Mouse (Mus musculus) liver, embryonic 16.5 days (tissue): ENCODE measurements around the gene Dok5. TPM values are rescaled to one million over a fixed set of nuclear protein-coding genes. Genes with fewer than 3 reads are reported as not detected.

ENCODE experiments used
- ATAC-seq: fragments of 200-750 bp; cut with Nextera tagmentation; 2 replicates; pipeline ENCODE4 v1.8.0; 2017; ENCODE audit warnings: low read depth, mild to moderate bottlenecking, moderate number of reproducible peaks, moderate library complexity
- H3K27ac ChIP-seq: fragments of 300-500 bp; sonication (generic); 2 replicates; pipeline ENCODE4 v1.5.1; 2014; ENCODE audit warnings: mild to moderate bottlenecking, low read length
- H3K27me3 ChIP-seq: fragments of 300-500 bp; sonication (generic); 2 replicates; pipeline ENCODE4 v1.6.1; 2014; ENCODE audit warnings: low read depth, low read length, mixed read lengths; ENCODE audit not compliant: control insufficient read depth, insufficient read depth
- H3K36me3 ChIP-seq: fragments of 300-500 bp; sonication (generic); 2 replicates; pipeline ENCODE4 v1.6.1; 2014; ENCODE audit warnings: mild to moderate bottlenecking; ENCODE audit not compliant: control insufficient read depth, insufficient read depth
- H3K4me1 ChIP-seq: fragments of 300-500 bp; sonication (generic); 2 replicates; pipeline ENCODE4 v1.6.1; 2014; ENCODE audit warnings: low read depth, low read length, mixed read lengths; ENCODE audit not compliant: control insufficient read depth
- H3K4me2 ChIP-seq: fragments of 300-500 bp; sonication (generic); 2 replicates; pipeline ENCODE4 v1.6.1; 2014; ENCODE audit warnings: low read depth, low read length, mixed read lengths
- H3K4me3 ChIP-seq: fragments of 300-500 bp; sonication (generic); 2 replicates; pipeline ENCODE4 v1.5.1; 2014; ENCODE audit warnings: low read depth, mild to moderate bottlenecking, low read length
- H3K9ac ChIP-seq: fragments of 300-500 bp; sonication (generic); 2 replicates; pipeline ENCODE4 v1.6.1; 2014; ENCODE audit warnings: low read depth, low read length
- H3K9me3 ChIP-seq: fragments of 300-500 bp; sonication (generic); replicated peaks from 2 replicates; pipeline ENCODE4 v1.6.1; 2016; ENCODE audit warnings: low read length; ENCODE audit not compliant: control insufficient read depth
- WGBS: fragments of 180-500 bp; shearing (Covaris S2); extraction: QIAGEN DNeasy Blood & Tissue Kit; methylation state at CpG from one replicate; pipeline ENCODE4 v1.1.7; 2014; ENCODE audit not compliant: insufficient replicate concordance; 5-methylcytosine and 5-hydroxymethylcytosine counted together
- polyA plus RNA-seq: library from polyadenylated mRNA; unstranded; fragments of >200 nt; fragmentation: Nextera tagmentation; extraction: Ambion mirVana; gene quantifications from 2 replicates; pipeline ENCODE4 v1.2.1, GENCODE M21; 2015

Gene Dok5
- polyA plus RNA-seq, 1 experiment from 2014 or later, result 0.58 TPM

DNA sequence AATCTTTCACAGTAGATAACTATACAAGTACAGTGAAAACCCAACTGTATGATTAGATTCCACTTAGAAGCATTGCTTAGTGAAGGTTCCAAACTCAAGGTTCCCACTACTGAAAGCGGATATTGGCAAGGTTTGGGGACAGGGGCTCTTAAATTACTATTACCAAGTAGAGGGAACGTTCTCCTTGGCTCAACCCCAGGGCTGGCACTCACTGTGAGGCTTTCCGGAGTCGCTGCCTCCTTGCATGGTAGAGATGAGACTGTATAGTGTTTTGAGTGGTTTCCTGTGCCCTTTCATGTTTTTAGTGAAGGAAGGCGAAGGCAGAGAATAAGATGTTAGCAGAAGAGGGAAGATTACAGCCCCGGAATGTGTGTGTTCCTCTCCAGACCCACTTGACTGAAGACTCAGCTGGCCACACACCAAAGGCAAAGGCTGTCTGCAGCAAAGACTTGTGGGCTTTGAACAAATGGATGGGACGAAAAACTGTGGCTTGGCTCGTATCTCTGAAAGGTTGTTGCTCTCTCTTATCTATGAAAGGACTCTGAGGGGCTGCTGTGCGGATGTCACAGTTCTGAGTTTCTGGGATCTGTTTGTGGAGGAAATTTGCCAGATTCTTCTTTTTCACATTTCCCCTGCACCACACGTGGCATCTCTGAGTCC is 20.7 kb downstream of the Dok5 start:
- WGBS, result 40% methylated on average over 10 of the region's 10 CpGs
- no peak overlapping the region for H3K9ac ChIP-seq
- H3K4me2 ChIP-seq, result no peak overlapping the region
- no peak for ATAC-seq
- no peaks in the 10 kb centered on the region for H3K27me3 ChIP-seq
- no peak overlapping the region for H3K27ac ChIP-seq
- H3K4me3 ChIP-seq, result no peak overlapping the region
- H3K4me1 ChIP-seq, result no peaks in the 10 kb centered on the region
- H3K36me3 ChIP-seq, result no peaks in the 10 kb centered on the region
- H3K9me3 ChIP-seq, result no peaks in the 10 kb centered on the region; the same call in 1 of the 2 replicates

DNA sequence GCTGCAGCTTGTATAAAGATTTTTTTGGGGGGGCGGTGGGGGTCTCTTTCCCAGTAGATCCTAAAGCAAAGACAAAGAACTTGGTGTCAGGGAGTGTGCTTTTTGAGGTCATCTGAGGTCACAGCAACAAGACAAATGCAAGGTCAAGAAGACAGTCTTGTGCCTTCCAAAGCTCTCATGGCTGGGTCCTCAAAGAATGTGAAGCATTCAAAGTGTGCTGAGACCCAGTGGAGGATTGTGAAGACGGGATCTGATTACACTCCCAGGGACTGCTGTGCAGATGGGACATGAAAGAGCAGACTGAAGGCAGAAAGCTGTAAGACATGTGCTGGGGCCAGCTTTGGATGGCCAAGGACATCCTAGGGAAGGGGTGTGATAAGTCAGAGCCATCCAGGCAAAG is 24.2 kb downstream of the Dok5 start:
- H3K4me2 ChIP-seq, result no peak overlapping the region
- ATAC-seq, result no peak
- no peaks in the 10 kb centered on the region; the same call in 1 of the 2 replicates for H3K9me3 ChIP-seq
- H3K27ac ChIP-seq, result no peak overlapping the region
- 58% methylated on average over 2 of the region's 2 CpGs for WGBS
- H3K27me3 ChIP-seq, result no peaks in the 10 kb centered on the region
- H3K9ac ChIP-seq, result no peak overlapping the region
- no peaks in the 10 kb centered on the region for H3K4me1 ChIP-seq
- no peak overlapping the region for H3K4me3 ChIP-seq
- no peaks in the 10 kb centered on the region for H3K36me3 ChIP-seq

DNA sequence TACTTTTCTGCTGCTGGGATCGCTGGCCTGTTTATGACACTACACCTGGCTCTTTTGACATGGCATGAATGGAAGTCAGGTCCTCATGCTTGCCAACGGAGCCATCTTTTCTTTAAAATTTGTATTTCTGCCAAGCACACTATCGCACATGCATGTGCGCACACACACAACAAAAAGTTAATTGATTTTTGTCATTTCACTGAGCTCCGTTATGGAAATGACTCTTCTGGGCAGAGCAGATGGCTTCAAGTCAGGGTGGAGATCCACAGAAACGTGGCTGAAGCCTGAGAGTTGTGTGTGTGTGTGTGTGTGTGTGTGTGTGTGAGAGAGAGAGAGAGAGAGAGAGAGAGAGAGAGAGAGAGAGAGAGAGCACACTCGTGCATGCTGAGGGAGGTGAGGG is 25.1 kb downstream of the Dok5 start:
- no peak overlapping the region for H3K4me2 ChIP-seq
- no peaks in the 10 kb centered on the region; the same call in 1 of the 2 replicates for H3K9me3 ChIP-seq
- 59% methylated on average over 7 of the region's 7 CpGs for WGBS
- H3K4me3 ChIP-seq, result no peak overlapping the region
- no peak for ATAC-seq
- H3K36me3 ChIP-seq, result no peaks in the 10 kb centered on the region
- H3K27ac ChIP-seq, result no peak overlapping the region
- H3K27me3 ChIP-seq, result no peaks in the 10 kb centered on the region
- H3K9ac ChIP-seq, result no peak overlapping the region
- H3K4me1 ChIP-seq, result no peaks in the 10 kb centered on the region

DNA sequence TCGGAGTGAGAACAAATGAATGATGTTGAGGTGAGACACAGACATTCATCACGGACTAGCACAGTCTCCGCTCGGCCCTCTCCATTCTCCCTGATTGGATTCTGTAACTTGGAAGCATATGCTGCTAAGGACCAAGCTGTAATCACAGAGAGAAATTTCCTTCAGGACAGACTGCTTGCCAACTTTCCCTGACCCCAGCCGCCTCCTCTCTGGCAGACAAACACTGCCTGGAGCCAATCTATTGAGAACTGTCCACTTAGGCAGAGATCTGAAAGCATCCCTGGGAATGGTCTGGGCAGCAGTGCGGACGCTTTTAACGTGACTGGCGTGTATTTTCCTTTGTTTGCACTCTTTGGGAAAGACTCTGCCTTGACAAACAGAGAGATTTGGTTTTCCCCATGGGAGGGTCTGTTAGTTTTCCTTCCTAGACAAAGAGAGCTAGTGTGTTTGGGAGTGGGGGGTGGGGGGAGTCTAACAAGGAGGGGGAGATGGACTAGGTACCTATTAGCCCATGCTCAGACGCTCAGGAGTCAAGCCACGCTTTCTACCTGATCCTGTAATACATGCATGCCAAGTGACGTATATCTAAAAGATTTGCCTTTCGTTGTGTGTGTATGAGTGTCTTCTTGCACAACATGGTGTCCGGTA is 25.7 kb downstream of the Dok5 start:
- no peak; the same call in 1 of the 2 replicates for ATAC-seq
- WGBS, result 55% methylated on average over 14 of the region's 14 CpGs
- H3K9me3 ChIP-seq, result no peaks in the 10 kb centered on the region; the same call in 1 of the 2 replicates
- H3K9ac ChIP-seq, result no peak overlapping the region
- no peaks in the 10 kb centered on the region for H3K27me3 ChIP-seq
- no peak overlapping the region for H3K4me2 ChIP-seq
- no peaks in the 10 kb centered on the region for H3K36me3 ChIP-seq
- H3K4me1 ChIP-seq, result no peaks in the 10 kb centered on the region
- no peak overlapping the region for H3K27ac ChIP-seq
- H3K4me3 ChIP-seq, result no peak overlapping the region

DNA sequence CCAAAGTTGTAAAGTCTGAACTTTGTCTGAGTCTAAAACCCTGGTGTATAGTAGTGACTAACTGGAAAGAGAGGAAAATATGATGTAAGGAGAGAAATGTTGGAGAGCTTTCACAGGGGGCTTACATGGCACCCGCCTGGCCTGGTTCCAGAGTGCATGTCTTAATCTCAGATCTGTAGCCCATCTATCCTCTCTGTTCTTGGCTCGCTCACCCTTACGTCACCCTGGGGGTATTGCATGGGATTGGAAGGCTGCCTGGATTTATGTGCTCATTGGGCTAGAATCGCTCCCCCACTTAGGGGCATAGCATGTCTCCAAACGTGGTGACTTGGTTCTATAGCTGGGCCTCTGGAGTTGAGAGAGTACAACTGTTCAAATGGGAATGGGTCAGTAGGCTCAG is 26.6 kb downstream of the Dok5 start:
- Histone ChIP-seq H3K27ac (no peak overlapping the region), H3K4me2 (no peak overlapping the region), H3K27me3 (no peaks in the 10 kb centered on the region), H3K9ac (no peak overlapping the region), H3K36me3 (no peaks in the 10 kb centered on the region), H3K4me3 (no peak overlapping the region), H3K4me1 (no peaks in the 10 kb centered on the region), H3K9me3 (no peaks in the 10 kb centered on the region; the same call in 1 of the 2 replicates)
- 61% methylated on average over 5 of the region's 5 CpGs for WGBS
- ATAC-seq, result no peak

DNA sequence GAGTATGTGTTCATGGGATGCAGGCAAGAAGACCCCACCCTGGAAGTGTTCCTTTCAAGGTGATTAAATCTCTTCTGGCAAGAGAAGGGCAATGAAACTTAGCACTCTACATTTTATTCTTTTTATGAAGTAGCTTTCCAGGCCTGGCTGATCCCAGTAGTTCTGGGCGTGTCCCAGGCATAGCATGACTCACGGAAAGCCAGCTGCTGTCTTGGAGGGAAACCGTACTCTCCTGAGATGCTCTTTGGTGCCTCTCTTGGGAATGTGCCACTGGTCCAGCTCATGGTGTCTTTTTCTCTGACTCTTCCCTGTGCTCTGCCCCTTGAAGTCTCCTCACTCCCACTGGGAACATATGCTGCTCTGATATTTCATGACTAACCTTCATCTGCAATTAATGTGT is 33.1 kb downstream of the Dok5 start:
- 70% methylated on average over 3 of the region's 3 CpGs for WGBS
- Histone ChIP-seq H3K9ac (no peak overlapping the region), H3K36me3 (no peaks in the 10 kb centered on the region), H3K4me3 (no peak overlapping the region), H3K9me3 (no peaks in the 10 kb centered on the region; the same call in 1 of the 2 replicates), H3K4me1 (no peaks in the 10 kb centered on the region), H3K27ac (no peak overlapping the region), H3K4me2 (no peak overlapping the region), H3K27me3 (no peaks in the 10 kb centered on the region)
- no peak for ATAC-seq

DNA sequence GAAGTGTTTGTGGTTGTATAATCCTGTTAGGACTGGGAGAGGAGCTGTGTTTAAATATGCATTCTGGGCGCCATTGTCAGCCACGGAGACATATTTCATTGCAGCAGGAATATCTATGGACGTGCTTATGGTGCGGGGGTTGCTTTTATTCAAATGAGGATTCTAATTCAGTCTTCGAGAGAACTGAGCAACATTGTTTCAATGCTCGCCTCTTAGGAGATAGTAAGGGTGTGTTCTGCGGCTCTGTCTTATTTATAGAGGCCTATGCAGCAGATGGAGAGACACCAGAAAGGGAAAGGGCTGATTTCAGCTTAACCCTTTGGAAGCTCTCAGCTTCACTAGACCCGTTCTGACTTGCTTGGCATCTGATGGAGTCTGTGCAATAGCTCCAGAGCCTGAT is 35.6 kb downstream of the Dok5 start:
- Histone ChIP-seq H3K36me3 (no peaks in the 10 kb centered on the region), H3K9ac (no peak overlapping the region), H3K4me2 (no peak overlapping the region), H3K4me3 (no peak overlapping the region), H3K4me1 (no peaks in the 10 kb centered on the region), H3K27me3 (no peaks in the 10 kb centered on the region), H3K9me3 (no peaks in the 10 kb centered on the region; the same call in 1 of the 2 replicates), H3K27ac (no peak overlapping the region)
- WGBS, result 58% methylated on average over 8 of the region's 8 CpGs
- no peak for ATAC-seq

DNA sequence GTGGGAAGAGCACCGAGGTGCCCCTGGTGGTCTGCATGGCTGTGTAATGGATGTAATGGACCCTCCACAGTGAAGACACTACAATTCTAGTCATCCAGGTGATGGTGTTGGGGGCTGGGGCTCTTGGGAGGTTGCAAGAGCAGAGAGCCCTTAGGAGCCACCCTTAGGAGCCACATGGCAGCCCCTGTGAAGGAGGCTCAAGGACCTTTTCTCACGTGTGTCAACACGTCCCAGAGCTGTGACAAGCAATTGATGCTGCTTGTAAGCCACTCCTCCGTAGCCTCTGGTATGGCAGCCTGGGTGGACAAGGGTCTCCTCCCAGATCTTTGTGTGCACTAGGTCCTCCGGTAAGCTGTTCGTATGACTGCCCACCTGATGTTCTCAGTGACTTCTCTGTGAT is 37.1 kb downstream of the Dok5 start:
- H3K4me3 ChIP-seq, result no peak overlapping the region
- ATAC-seq, result no peak
- WGBS, result 70% methylated on average over 6 of the region's 6 CpGs
- H3K27me3 ChIP-seq, result no peaks in the 10 kb centered on the region
- H3K9me3 ChIP-seq, result no peaks in the 10 kb centered on the region; the same call in 1 of the 2 replicates
- no peaks in the 10 kb centered on the region for H3K36me3 ChIP-seq
- no peaks in the 10 kb centered on the region for H3K4me1 ChIP-seq
- no peak overlapping the region for H3K27ac ChIP-seq
- no peak overlapping the region for H3K4me2 ChIP-seq
- no peak overlapping the region for H3K9ac ChIP-seq

DNA sequence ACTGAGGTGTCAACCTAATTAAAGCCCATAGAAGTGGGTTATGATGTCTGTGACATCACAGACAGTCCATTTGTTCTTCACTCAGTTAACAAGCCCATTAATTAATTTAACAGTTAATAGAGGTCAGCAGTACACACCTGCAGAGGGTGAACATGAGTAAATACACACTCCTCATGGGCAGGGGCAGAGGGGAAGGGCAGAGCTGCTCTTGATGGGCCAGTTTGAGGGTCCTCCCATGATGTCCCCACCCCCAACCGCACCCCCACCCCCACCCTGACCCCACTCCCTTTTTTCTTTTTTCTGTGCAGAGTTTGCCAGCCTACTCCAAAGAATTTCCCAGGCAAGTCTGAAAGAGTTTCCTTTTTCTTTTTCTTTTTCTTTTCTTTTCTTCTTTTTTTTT is 39.9 kb downstream of the Dok5 start:
- no peak for ATAC-seq
- H3K9ac ChIP-seq, result no peak overlapping the region
- H3K9me3 ChIP-seq, result peaks cover 2% of the 10 kb centered on the region; the same call in 1 of the 2 replicates
- no peak overlapping the region for H3K27ac ChIP-seq
- H3K4me2 ChIP-seq, result no peak overlapping the region
- 14% methylated on average over 1 of the region's 1 CpGs for WGBS
- no peaks in the 10 kb centered on the region for H3K36me3 ChIP-seq
- no peaks in the 10 kb centered on the region for H3K4me1 ChIP-seq
- no peak overlapping the region for H3K4me3 ChIP-seq
- no peaks in the 10 kb centered on the region for H3K27me3 ChIP-seq
